Mouse (Mus musculus) heart, embryonic 11.5 days (tissue): ENCODE data around the gene Sh3pxd2a. TPM values are rescaled to one million over a fixed set of nuclear protein-coding genes. Genes with fewer than 3 reads are reported as not detected.
A peak's percentile ranks its signal among the peaks of the same experiment; 100 is the strongest.

Source experiments
- ATAC-seq: fragments of 200-750 bp; cut with Nextera tagmentation; replicated peaks from 2 replicates; pipeline ENCODE4 v1.8.0; 2017; ENCODE audit warnings: moderate library complexity; ENCODE audit not compliant: insufficient number of reproducible peaks, low FRiP score, low TSS enrichment
- H3K27ac ChIP-seq: fragments of 300-500 bp; sonication (generic); 2 replicates; pipeline ENCODE4 v1.5.1; 2014; ENCODE audit warnings: mild to moderate bottlenecking, low read depth, low read length
- H3K27me3 ChIP-seq: fragments of 300-500 bp; sonication (generic); 2 replicates; pipeline ENCODE4 v1.6.1; 2014; ENCODE audit warnings: mild to moderate bottlenecking, low read length, mixed read lengths; ENCODE audit not compliant: control insufficient read depth, insufficient read depth
- H3K36me3 ChIP-seq: fragments of 300-500 bp; sonication (generic); 2 replicates; pipeline ENCODE4 v1.6.1; 2014; ENCODE audit warnings: mild to moderate bottlenecking, low read length, moderate library complexity, mixed read lengths; ENCODE audit not compliant: control insufficient read depth, insufficient read depth
- H3K4me1 ChIP-seq: fragments of 300-500 bp; sonication (generic); 2 replicates; pipeline ENCODE4 v1.6.1; 2014; ENCODE audit warnings: low read length; ENCODE audit not compliant: control insufficient read depth, insufficient read depth
- H3K4me2 ChIP-seq: fragments of 300-500 bp; sonication (generic); 2 replicates; pipeline ENCODE4 v1.6.1; 2014; ENCODE audit warnings: mild to moderate bottlenecking, moderate library complexity
- H3K4me3 ChIP-seq: fragments of 300-500 bp; sonication (generic); 2 replicates; pipeline ENCODE4 v1.5.1; 2014; ENCODE audit warnings: low read depth, low read length
- H3K9ac ChIP-seq: fragments of 300-500 bp; sonication (generic); 2 replicates; pipeline ENCODE4 v1.6.1; 2014; ENCODE audit warnings: mild to moderate bottlenecking, low read depth, low read length, moderate library complexity
- H3K9me3 ChIP-seq: fragments of 300-500 bp; sonication (generic); replicated peaks from 2 replicates; pipeline ENCODE4 v1.6.1; 2016; ENCODE audit warnings: low read length; ENCODE audit not compliant: control insufficient read depth
- WGBS: fragments of 180-500 bp; shearing (Covaris S2); extraction: QIAGEN DNeasy Blood & Tissue Kit; methylation state at CpG from one replicate; pipeline ENCODE4 v1.1.7; 2014; ENCODE audit not compliant: insufficient replicate concordance; 5-methylcytosine and 5-hydroxymethylcytosine counted together
- polyA plus RNA-seq: library from polyadenylated mRNA; unstranded; fragments of >200 nt; fragmentation: Nextera tagmentation; extraction: Ambion mirVana; gene quantifications from 2 replicates; pipeline ENCODE4 v1.2.1, GENCODE M21; 2014

The Sh3pxd2a gene
- polyA plus RNA-seq, 1 experiment from 2014 or later, result 10.1 TPM

- Histone ChIP-seq H3K27ac (no peak overlapping the region), H3K4me1 (peaks cover 46% of the 10 kb centered on the region), H3K36me3 (no peaks in the 10 kb centered on the region), H3K27me3 (no peaks in the 10 kb centered on the region), H3K9me3 (no peaks in the 10 kb centered on the region), H3K9ac (no peak overlapping the region), H3K4me3 (no peak overlapping the region), H3K4me2 (no peak overlapping the region)
- ATAC-seq, result no peak
Observed at GRCm38 (mm10) chr19:47409142-47409541, 55.1 kb downstream of the Sh3pxd2a start.

GRCm38 (mm10) chr19:47408656-47409055 is 55.5 kb downstream of the Sh3pxd2a start:
- Histone ChIP-seq H3K9ac (no peak overlapping the region), H3K27me3 (no peaks in the 10 kb centered on the region), H3K4me1 (peaks cover 46% of the 10 kb centered on the region), H3K9me3 (no peaks in the 10 kb centered on the region), H3K27ac (no peak overlapping the region), H3K36me3 (no peaks in the 10 kb centered on the region), H3K4me2 (no peak overlapping the region), H3K4me3 (no peak overlapping the region)
- ATAC-seq, result no peak
- WGBS, result 60% methylated on average over 7 of the region's 7 CpGs

- Histone ChIP-seq H3K4me1 (peaks cover 48% of the 10 kb centered on the region), H3K9ac (no peak overlapping the region), H3K4me2 (no peak overlapping the region), H3K4me3 (no peak overlapping the region), H3K27ac (no peak overlapping the region), H3K9me3 (no peaks in the 10 kb centered on the region), H3K36me3 (no peaks in the 10 kb centered on the region), H3K27me3 (no peaks in the 10 kb centered on the region)
- 92% methylated on average over 6 of the region's 6 CpGs for WGBS
- no peak for ATAC-seq
Observed at GRCm38 (mm10) chr19:47407332-47407731, 56.9 kb downstream of the Sh3pxd2a start.

- H3K27me3 ChIP-seq, result no peaks in the 10 kb centered on the region
- peaks cover 55% of the 10 kb centered on the region for H3K4me1 ChIP-seq
- no peak overlapping the region for H3K4me3 ChIP-seq
- no peak overlapping the region for H3K27ac ChIP-seq
- H3K9me3 ChIP-seq, result no peaks in the 10 kb centered on the region
- H3K9ac ChIP-seq, result no peak overlapping the region
- 53% methylated on average over 6 of the region's 6 CpGs for WGBS
- no peak for ATAC-seq
- H3K4me2 ChIP-seq, result no peak overlapping the region
- H3K36me3 ChIP-seq, result no peaks in the 10 kb centered on the region
Observed at GRCm38 (mm10) chr19:47406524-47406923, 57.7 kb downstream of the Sh3pxd2a start.

GRCm38 (mm10) chr19:47405548-47405947 is 58.7 kb downstream of the Sh3pxd2a start:
- ATAC-seq, result no peak
- H3K4me1 ChIP-seq, result peaks cover 55% of the 10 kb centered on the region
- no peak overlapping the region for H3K4me3 ChIP-seq
- no peak overlapping the region for H3K27ac ChIP-seq
- no peaks in the 10 kb centered on the region for H3K36me3 ChIP-seq
- WGBS, result 80% methylated on average over 8 of the region's 8 CpGs
- no peak overlapping the region for H3K9ac ChIP-seq
- no peaks in the 10 kb centered on the region for H3K27me3 ChIP-seq
- H3K4me2 ChIP-seq, result no peak overlapping the region
- H3K9me3 ChIP-seq, result no peaks in the 10 kb centered on the region

- Histone ChIP-seq H3K9me3 (no peaks in the 10 kb centered on the region), H3K27me3 (no peaks in the 10 kb centered on the region), H3K9ac (peak overlapping the region; percentile 64), H3K4me2 (peak overlapping the region; percentile 44), H3K27ac (peak overlapping the region; percentile 95), H3K4me1 (peaks cover 51% of the 10 kb centered on the region), H3K36me3 (no peaks in the 10 kb centered on the region), H3K4me3 (no peak overlapping the region)
- no peak for ATAC-seq
- 53% methylated on average over 3 of the region's 3 CpGs for WGBS
Observed at GRCm38 (mm10) chr19:47403391-47404379, 60.5 kb downstream of the Sh3pxd2a start.

GRCm38 (mm10) chr19:47402976-47403375 is 61.2 kb downstream of the Sh3pxd2a start:
- Histone ChIP-seq H3K36me3 (no peaks in the 10 kb centered on the region), H3K27me3 (no peaks in the 10 kb centered on the region), H3K4me3 (no peak overlapping the region), H3K9ac (peak overlapping the region; percentile 64), H3K27ac (peak overlapping the region; percentile 95), H3K4me2 (peak overlapping the region; percentile 44), H3K9me3 (no peaks in the 10 kb centered on the region), H3K4me1 (peaks cover 57% of the 10 kb centered on the region)
- 5% methylated on average over 6 of the region's 6 CpGs for WGBS
- peak; percentile 94 for ATAC-seq

- ATAC-seq, result peak; percentile 64
- H3K36me3 ChIP-seq, result no peaks in the 10 kb centered on the region
- H3K27me3 ChIP-seq, result no peaks in the 10 kb centered on the region
- no peak overlapping the region for H3K4me3 ChIP-seq
- peaks cover 56% of the 10 kb centered on the region for H3K4me1 ChIP-seq
- H3K9ac ChIP-seq, result peak overlapping the region; percentile 47; the same call in 1 of the 2 replicates
- no peaks in the 10 kb centered on the region for H3K9me3 ChIP-seq
- H3K27ac ChIP-seq, result peak overlapping the region; percentile 95
- peak overlapping the region; percentile 39 for H3K4me2 ChIP-seq
- 47% methylated on average over 4 of the region's 4 CpGs for WGBS
Observed at GRCm38 (mm10) chr19:47402544-47402943, 61.7 kb downstream of the Sh3pxd2a start.

- Histone ChIP-seq H3K9ac (no peak overlapping the region), H3K27ac (no peak overlapping the region), H3K36me3 (no peaks in the 10 kb centered on the region), H3K27me3 (no peaks in the 10 kb centered on the region), H3K9me3 (no peaks in the 10 kb centered on the region), H3K4me2 (no peak overlapping the region), H3K4me1 (peaks cover 35% of the 10 kb centered on the region), H3K4me3 (no peak overlapping the region)
- ATAC-seq, result no peak
- WGBS, result 89% methylated on average over 4 of the region's 4 CpGs
Observed at GRCm38 (mm10) chr19:47399709-47400108, 64.5 kb downstream of the Sh3pxd2a start.
